Mouse (Mus musculus) G1E (cell line): ENCODE measurements around the gene Zdhhc17.

ENCODE experiments used
- CTCF ChIP-seq: IDR thresholded peaks from 2 replicates; pipeline ENCODE4 v1.5.1; 2012; ENCODE audit warnings: low read depth, low read length, inconsistent platforms, mixed read lengths
- GATA1 ChIP-seq: IDR thresholded peaks from 2 replicates; pipeline ENCODE4 v1.6.1; 2012; ENCODE audit warnings: borderline replicate concordance, low read length, inconsistent platforms, mixed read lengths
- GATA2 ChIP-seq: IDR thresholded peaks from 2 replicates; pipeline ENCODE4 v1.6.1; 2012; ENCODE audit warnings: low read depth, low read length, inconsistent platforms, borderline replicate concordance
- POLR2AphosphoS5 ChIP-seq: IDR thresholded peaks from 2 replicates; pipeline ENCODE4 v1.6.1; 2012; ENCODE audit warnings: low read depth, low read length, inconsistent platforms; ENCODE audit not compliant: insufficient replicate concordance
- TAL1 ChIP-seq: conservative IDR thresholded peaks from 2 replicates; pipeline ENCODE4 v1.6.1; 2012; ENCODE audit warnings: low read depth, low read length, inconsistent platforms, mixed read lengths

DNA sequence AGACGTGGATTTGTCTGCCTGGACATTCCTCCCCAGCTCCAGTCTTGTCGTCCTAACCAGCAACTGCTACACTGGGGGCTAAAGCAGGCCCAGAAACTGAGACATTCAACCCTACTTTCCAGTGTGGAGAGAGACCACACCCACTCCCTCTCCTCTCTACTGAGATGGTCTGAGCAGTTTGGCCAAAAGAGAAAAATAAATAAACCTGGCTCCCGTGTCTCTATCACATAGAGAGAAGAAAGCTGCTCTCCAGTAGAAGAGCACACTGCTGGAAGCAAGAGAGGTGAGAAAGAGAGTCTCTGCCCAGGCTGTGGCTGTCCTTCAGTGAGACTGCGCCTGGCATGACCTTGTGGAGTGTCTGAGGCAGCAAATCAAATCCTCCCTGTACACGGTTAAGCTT lies 10.7 kb downstream of the Zdhhc17 start:
- TF ChIP-seq CTCF = no peak
- TF ChIP-seq TAL1 = no peak
- no peak for TF ChIP-seq GATA1
- no peak for TF ChIP-seq POLR2AphosphoS5
- TF ChIP-seq GATA2 = no peak
